Mouse (Mus musculus): ENCODE data around the gene Sdk1.

DNA sequence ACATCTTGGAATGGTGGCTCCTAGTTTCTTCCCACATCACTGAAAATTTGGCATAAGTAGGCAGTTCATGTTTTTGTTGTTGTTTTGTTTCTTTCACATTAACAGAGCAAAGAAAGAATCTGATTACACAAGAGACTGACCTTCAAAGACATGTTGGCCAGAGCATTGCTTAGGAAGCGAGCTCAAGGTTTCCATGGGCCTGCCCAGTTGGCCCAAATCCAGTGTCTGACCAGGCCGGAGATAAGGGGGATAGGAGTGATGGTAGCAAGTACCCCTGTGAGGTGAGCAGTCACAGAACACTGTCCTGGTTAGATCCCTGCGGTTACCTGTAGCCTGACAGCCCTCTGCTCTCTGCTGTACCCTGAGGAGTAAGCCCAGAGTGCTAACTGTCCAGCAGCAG lies 122.7 kb downstream of the Sdk1 start:
- TF ChIP-seq EP300 (IDR thresholded peaks at IDR 0.05; ENCODE audit: low read depth in 1 of 2, low read length in 2 of 2), result no peak
- no peak for TF ChIP-seq CTCF (IDR thresholded peaks at IDR 0.05 in 2 of 3, conservative IDR thresholded peaks at IDR 0.05 in 1 of 3; ENCODE audit: control insufficient read depth in 1 of 3, insufficient read depth in 1 of 3, low read depth in 2 of 3, low read length in 3 of 3, poor library complexity in 1 of 3, severe bottlenecking in 1 of 3)
- no peak for TF ChIP-seq TAL1 (IDR thresholded peaks at IDR 0.05; ENCODE audit: low read length)
- no peak for TF ChIP-seq USF1 (IDR thresholded peaks at IDR 0.05; ENCODE audit: low read depth, low read length)
- TF ChIP-seq ZC3H11A (IDR thresholded peaks at IDR 0.05; ENCODE audit: low read depth, low read length), result no peak
- TF ChIP-seq E2F4 (IDR thresholded peaks at IDR 0.05; ENCODE audit: borderline replicate concordance, low read depth, low read length), result no peak
- TF ChIP-seq UBTF (IDR thresholded peaks at IDR 0.05; ENCODE audit: borderline replicate concordance, insufficient read depth, low read depth, low read length), result no peak

Measured in MEL (cell line).